Mouse (Mus musculus) MEL (cell line): ENCODE measurements around the gene Rpa1. TPM values are rescaled to one million over a fixed set of nuclear protein-coding genes. Genes with fewer than 3 reads are reported as not detected.

Experiments
- DNase-seq: peaks from one replicate; pipeline ENCODE4 v3.0.0; 2011; ENCODE audit warnings: low read depth, low spot score
- H3K27ac ChIP-seq: 2 replicates; pipeline ENCODE4 v1.5.1; 2012; ENCODE audit warnings: low read depth, mild to moderate bottlenecking, control low read depth, low read length, moderate library complexity; ENCODE audit not compliant: control insufficient read depth
- H3K27me3 ChIP-seq, 2 experiments: fragments of 150-350 bp in 1 of 2; sonication (generic) in 1 of 2; 2 replicates each; pipeline ENCODE4 v1.6.1; 2012; ENCODE audit warnings: low read length in 2 of 2, mild to moderate bottlenecking in 2 of 2, improper control_type of control experiment in 1 of 2, moderate library complexity in 1 of 2; ENCODE audit not compliant: insufficient read depth in 2 of 2, control insufficient read depth in 1 of 2
- H3K36me3 ChIP-seq, 2 experiments: 2 replicates each; pipeline ENCODE4 v1.6.1; 2012 to 2014; ENCODE audit warnings: low read length in 2 of 2, improper control_type of control experiment in 1 of 2, inconsistent platforms in 1 of 2, mild to moderate bottlenecking in 1 of 2; ENCODE audit not compliant: insufficient read depth in 2 of 2, control insufficient read depth in 1 of 2
- H3K4me1 ChIP-seq, 2 experiments: fragments of 150-350 bp in 1 of 2; sonication (generic) in 1 of 2; 2 replicates each; pipeline ENCODE4 v1.6.1; 2012; ENCODE audit warnings: low read length in 2 of 2, improper control_type of control experiment in 1 of 2, mild to moderate bottlenecking in 1 of 2; ENCODE audit not compliant: insufficient read depth in 2 of 2, control insufficient read depth in 1 of 2
- H3K4me3 ChIP-seq, 2 experiments: fragments of 150-350 bp in 1 of 2; sonication (generic) in 1 of 2; 2 replicates each; pipeline ENCODE4 v1.5.1; 2012; ENCODE audit warnings: low read depth in 2 of 2, low read length in 2 of 2, mild to moderate bottlenecking in 2 of 2, moderate library complexity in 2 of 2, control low read depth in 1 of 2, improper control_type of control experiment in 1 of 2; ENCODE audit not compliant: control insufficient read depth in 1 of 2, insufficient read depth in 1 of 2
- H3K79me2 ChIP-seq: 2 replicates; pipeline ENCODE4 v1.6.1; 2012; ENCODE audit warnings: mild to moderate bottlenecking, low read length, moderate library complexity; ENCODE audit not compliant: control insufficient read depth, poor library complexity, insufficient read depth
- H3K9ac ChIP-seq: 2 replicates; pipeline ENCODE4 v1.6.1; 2012; ENCODE audit warnings: low read depth, mild to moderate bottlenecking, control low read depth, low read length, moderate library complexity; ENCODE audit not compliant: control insufficient read depth, poor library complexity, severe bottlenecking
- H3K9me3 ChIP-seq: fragments of 150-350 bp; sonication (generic); replicated peaks from 2 replicates; pipeline ENCODE4 v1.6.1; 2012; ENCODE audit warnings: mild to moderate bottlenecking, low read length, improper control_type of control experiment, moderate library complexity; ENCODE audit not compliant: insufficient read depth
- ELF1 ChIP-seq: IDR thresholded peaks from 2 replicates; pipeline ENCODE4 v1.6.1; 2014; ENCODE audit warnings: low read depth, mild to moderate bottlenecking, inconsistent platforms, low read length, improper control_type of control experiment, moderate library complexity
- ETS1 ChIP-seq: IDR thresholded peaks from 2 replicates; pipeline ENCODE4 v1.6.1; 2012; ENCODE audit warnings: low read depth, mild to moderate bottlenecking, inconsistent platforms, low read length, improper control_type of control experiment, moderate library complexity
- GATA1 ChIP-seq: IDR thresholded peaks from 2 replicates; pipeline ENCODE4 v1.6.1; 2011; ENCODE audit warnings: low read depth, low read length, improper control_type of control experiment
- HCFC1 ChIP-seq: IDR thresholded peaks from 2 replicates; pipeline ENCODE4 v1.6.1; 2012; ENCODE audit warnings: low read depth, mild to moderate bottlenecking, inconsistent platforms, low read length, improper control_type of control experiment, moderate library complexity
- MAFK ChIP-seq: IDR thresholded peaks from 2 replicates; pipeline ENCODE4 v1.6.1; 2011; ENCODE audit warnings: low read depth, mild to moderate bottlenecking, low read length, improper control_type of control experiment, borderline replicate concordance
- MAZ ChIP-seq: IDR thresholded peaks from 2 replicates; pipeline ENCODE4 v1.6.1; 2012; ENCODE audit warnings: low read depth, mild to moderate bottlenecking, inconsistent platforms, low read length, improper control_type of control experiment
- MYB ChIP-seq: IDR thresholded peaks from 2 replicates; pipeline ENCODE4 v1.6.1; 2011; ENCODE audit warnings: mild to moderate bottlenecking, low read depth, low read length, improper control_type of control experiment
- MYC ChIP-seq: IDR thresholded peaks from 2 replicates; pipeline ENCODE4 v1.6.1; 2011; ENCODE audit warnings: low read depth, mild to moderate bottlenecking, low read length, improper control_type of control experiment, moderate library complexity
- RAD21 ChIP-seq: IDR thresholded peaks from 2 replicates; pipeline ENCODE4 v1.6.1; 2011; ENCODE audit warnings: mild to moderate bottlenecking, low read depth, low read length, improper control_type of control experiment
- RCOR1 ChIP-seq: IDR thresholded peaks from 2 replicates; pipeline ENCODE4 v1.6.1; 2012; ENCODE audit warnings: low read depth, mild to moderate bottlenecking, inconsistent platforms, low read length, improper control_type of control experiment
- SIN3A ChIP-seq: IDR thresholded peaks from 2 replicates; pipeline ENCODE4 v1.6.1; 2012; ENCODE audit warnings: low read length, improper control_type of control experiment, inconsistent platforms
- SMC3 ChIP-seq: IDR thresholded peaks from 2 replicates; pipeline ENCODE4 v1.6.1; 2011; ENCODE audit warnings: low read depth, low read length, improper control_type of control experiment
- TAL1 ChIP-seq: IDR thresholded peaks from 2 replicates; pipeline ENCODE4 v1.6.1; 2012; ENCODE audit warnings: mild to moderate bottlenecking, inconsistent platforms, low read length, moderate library complexity, mixed read lengths
- TBP ChIP-seq: IDR thresholded peaks from 2 replicates; pipeline ENCODE4 v1.8.0; 2011; ENCODE audit warnings: low read depth, low read length, improper control_type of control experiment
- UBTF ChIP-seq: IDR thresholded peaks from 2 replicates; pipeline ENCODE4 v1.6.1; 2012; ENCODE audit warnings: low read depth, mild to moderate bottlenecking, inconsistent platforms, low read length, improper control_type of control experiment, moderate library complexity, borderline replicate concordance; ENCODE audit not compliant: insufficient read depth
- USF1 ChIP-seq: IDR thresholded peaks from 2 replicates; pipeline ENCODE4 v1.6.1; 2014; ENCODE audit warnings: low read depth, mild to moderate bottlenecking, inconsistent platforms, low read length, improper control_type of control experiment, moderate library complexity
- polyA plus RNA-seq, 2 experiments: library from polyadenylated mRNA; stranded (reverse) in 1 of 2; unstranded in 1 of 2; fragments of >175 nt in 1 of 2; fragments of >200 nt in 1 of 2; gene quantifications; 2 replicates each; pipeline versions ENCODE4 v1.2.1 to v1.2.4; 2012; ENCODE audit warnings: low replicate concordance in 2 of 2, low read depth in 1 of 2; ENCODE audit not compliant: insufficient read length in 2 of 2, insufficient read depth in 1 of 2, missing spikeins in 1 of 2
- total RNA-seq: library from RNA; depleted of rRNA; stranded (reverse); fragments of 300-350 nt; gene quantifications from 2 replicates; pipeline ENCODE4 v1.2.3, GENCODE M21; 2012

Rpa1 gene
- total and polyA plus RNA-seq, 3 experiments, result 179 to 481 (median 242) TPM

- DNase-seq, result peak; percentile 35
- Histone ChIP-seq H3K36me3 (peaks cover 9 to 43% of the 10 kb centered on the region in 2 experiments), H3K9me3 (no peaks in the 10 kb centered on the region), H3K4me1 (peaks cover 23 to 31% of the 10 kb centered on the region in 2 experiments), H3K27me3 (no peaks in the 10 kb centered on the region), H3K27ac (no peak overlapping the region), H3K9ac (peak overlapping the region; percentile 40), H3K4me3 (peak overlapping the region; percentile 22 to 85), H3K79me2 (peaks cover 53% of the 10 kb centered on the region)
- no peak for TF ChIP-seq UBTF
- TF ChIP-seq TBP, result peak; percentile 86
- TF ChIP-seq SIN3A, result 0 out of 2 replicates have a peak, but pooled peaks have one; percentile 13
Measured at GRCm38 (mm10) chr11:75346556-75347187, 1.5 kb downstream of the Rpa1 start.

GRCm38 (mm10) chr11:75344716-75345115 lies 3.4 kb downstream of the Rpa1 start:
- Histone ChIP-seq H3K4me3 (no peak overlapping the region), H3K27ac (no peak overlapping the region), H3K27me3 (no peaks in the 10 kb centered on the region), H3K4me1 (peaks cover 16 to 23% of the 10 kb centered on the region in 2 experiments), H3K9ac (no peak overlapping the region), H3K36me3 (peaks cover 24 to 34% of the 10 kb centered on the region in 2 experiments), H3K9me3 (no peaks in the 10 kb centered on the region), H3K79me2 (peaks cover 55% of the 10 kb centered on the region)
- DNase-seq, result no peak
- TF ChIP-seq RCOR1 (no peak), USF1 (no peak), ETS1 (no peak), GATA1 (no peak), TBP (no peak), HCFC1 (no peak), MAFK (no peak), TAL1 (no peak), MAZ (no peak), ELF1 (no peak), SMC3 (no peak), RAD21 (no peak), MYB (no peak), MYC (no peak)
